Mouse (Mus musculus) forebrain, embryonic 12.5 days (tissue): ENCODE data around the gene Fmo4. TPM values are rescaled to one million over a fixed set of nuclear protein-coding genes. Genes with fewer than 3 reads are reported as not detected.

ENCODE experiments used
- ATAC-seq: fragments of 200-750 bp; cut with Nextera tagmentation; 2 replicates; pipeline ENCODE4 v1.8.0; 2017; ENCODE audit warnings: moderate TSS enrichment; ENCODE audit not compliant: low FRiP score
- H3K27ac ChIP-seq: fragments of 300-500 bp; sonication (generic); 2 replicates; pipeline ENCODE4 v1.5.1; 2016; ENCODE audit warnings: mild to moderate bottlenecking
- H3K27me3 ChIP-seq: fragments of 300-500 bp; sonication (generic); 2 replicates; pipeline ENCODE4 v1.6.1; 2016; ENCODE audit warnings: mild to moderate bottlenecking
- H3K36me3 ChIP-seq: fragments of 300-500 bp; sonication (generic); replicated peaks from 2 replicates; pipeline ENCODE4 v1.6.1; 2016; ENCODE audit warnings: mild to moderate bottlenecking
- H3K4me1 ChIP-seq: fragments of 300-500 bp; sonication (generic); 2 replicates; pipeline ENCODE4 v1.6.1; 2016
- H3K4me2 ChIP-seq: fragments of 300-500 bp; sonication (generic); 2 replicates; pipeline ENCODE4 v1.6.1; 2016; ENCODE audit warnings: mild to moderate bottlenecking, moderate library complexity
- H3K4me3 ChIP-seq: fragments of 300-500 bp; sonication (generic); replicated peaks from 2 replicates; pipeline ENCODE4 v1.5.1; 2016; ENCODE audit warnings: mild to moderate bottlenecking
- H3K9ac ChIP-seq: fragments of 300-500 bp; sonication (generic); 2 replicates; pipeline ENCODE4 v1.6.1; 2016; ENCODE audit warnings: mild to moderate bottlenecking
- H3K9me3 ChIP-seq: fragments of 300-500 bp; sonication (generic); 2 replicates; pipeline ENCODE4 v1.6.1; 2016
- WGBS: fragments of 180-500 bp; shearing (Covaris S2); methylation state at CpG from one replicate; pipeline ENCODE4 v1.1.7; 2016; 5-methylcytosine and 5-hydroxymethylcytosine counted together
- polyA plus RNA-seq: library from polyadenylated mRNA; unstranded; fragments of >200 nt; fragmentation: Nextera tagmentation; extraction: Ambion mirVana; gene quantifications from 2 replicates; pipeline ENCODE4 v1.2.1, GENCODE M21; 2016

Fmo4 gene
- polyA plus RNA-seq, 1 experiment from 2014 or later: 0.23 TPM

GRCm38 (mm10) chr1:162831838-162832573 is 18.2 kb upstream of the Fmo4 start:
- H3K9ac ChIP-seq: no peak overlapping the region
- 2% methylated on average over 5 of the region's 5 CpGs for WGBS
- H3K4me3 ChIP-seq: peak overlapping the region; percentile 0; the same call in 1 of the 2 replicates

GRCm38 (mm10) chr1:162819280-162819679 is 5.5 kb upstream of the Fmo4 start:
- H3K9me3 ChIP-seq: no peaks in the 10 kb centered on the region
- H3K36me3 ChIP-seq: no peaks in the 10 kb centered on the region
- H3K9ac ChIP-seq: no peak overlapping the region
- H3K27me3 ChIP-seq: no peaks in the 10 kb centered on the region
- no peak overlapping the region for H3K4me2 ChIP-seq
- WGBS: 94% methylated on average over 5 of the region's 5 CpGs
- ATAC-seq: no peak
- no peaks in the 10 kb centered on the region for H3K4me1 ChIP-seq
- H3K4me3 ChIP-seq: no peak overlapping the region
- H3K27ac ChIP-seq: no peak overlapping the region

More at GRCm38 (mm10) chr1:162831838-162832573, 18.2 kb upstream of the Fmo4 start:
- Histone ChIP-seq H3K4me1 (peaks cover 17% of the 10 kb centered on the region), H3K27ac (peak overlapping the region; percentile 74), H3K27me3 (peaks cover 31% of the 10 kb centered on the region), H3K4me2 (peak overlapping the region; percentile 40), H3K9me3 (peaks cover 4% of the 10 kb centered on the region; the same call in 1 of the 2 replicates), H3K36me3 (no peaks in the 10 kb centered on the region)
- ATAC-seq: peak; percentile 95

- 78% methylated on average over 10 of the region's 10 CpGs for WGBS
- Histone ChIP-seq H3K4me3 (no peak overlapping the region), H3K36me3 (no peaks in the 10 kb centered on the region), H3K9me3 (no peaks in the 10 kb centered on the region), H3K27ac (no peak overlapping the region), H3K4me1 (no peaks in the 10 kb centered on the region), H3K9ac (no peak overlapping the region), H3K4me2 (no peak overlapping the region), H3K27me3 (no peaks in the 10 kb centered on the region)
- no peak for ATAC-seq
These were observed 1.8 kb upstream of the Fmo4 start for GRCm38 (mm10) chr1:162815381-162816127.

GRCm38 (mm10) chr1:162814932-162815331 is 1.2 kb upstream of the Fmo4 start:
- H3K4me3 ChIP-seq: no peak overlapping the region
- H3K9me3 ChIP-seq: no peaks in the 10 kb centered on the region
- H3K27ac ChIP-seq: no peak overlapping the region
- H3K4me2 ChIP-seq: no peak overlapping the region
- 70% methylated on average over 4 of the region's 4 CpGs for WGBS
- H3K9ac ChIP-seq: no peak overlapping the region
- no peak for ATAC-seq
- no peaks in the 10 kb centered on the region for H3K27me3 ChIP-seq
- no peaks in the 10 kb centered on the region for H3K4me1 ChIP-seq
- no peaks in the 10 kb centered on the region for H3K36me3 ChIP-seq

GRCm38 (mm10) chr1:162813143-162813835 is 483 bp downstream of the Fmo4 start:
- no peak overlapping the region for H3K9ac ChIP-seq
- 0 out of 2 replicates have a peak, but pooled peaks have one; percentile 17 for ATAC-seq
- H3K9me3 ChIP-seq: no peaks in the 10 kb centered on the region
- no peak overlapping the region for H3K27ac ChIP-seq
- H3K27me3 ChIP-seq: no peaks in the 10 kb centered on the region
- no peak overlapping the region for H3K4me3 ChIP-seq
- no peaks in the 10 kb centered on the region for H3K4me1 ChIP-seq
- no peaks in the 10 kb centered on the region for H3K36me3 ChIP-seq
- no peak overlapping the region for H3K4me2 ChIP-seq
- WGBS: 93% methylated on average over 9 of the region's 9 CpGs

GRCm38 (mm10) chr1:162808541-162808940 is 5.2 kb downstream of the Fmo4 start:
- Histone ChIP-seq H3K9ac (no peak overlapping the region), H3K4me2 (no peak overlapping the region), H3K36me3 (no peaks in the 10 kb centered on the region), H3K27me3 (no peaks in the 10 kb centered on the region), H3K4me1 (no peaks in the 10 kb centered on the region), H3K9me3 (no peaks in the 10 kb centered on the region), H3K27ac (no peak overlapping the region), H3K4me3 (no peak overlapping the region)
- 66% methylated on average over 3 of the region's 3 CpGs for WGBS
- ATAC-seq: no peak

- no peak for ATAC-seq
These were observed 6.3 kb downstream of the Fmo4 start for GRCm38 (mm10) chr1:162807441-162807840.

GRCm38 (mm10) chr1:162805011-162805410 is 8.8 kb downstream of the Fmo4 start:
- WGBS: 52% methylated on average over 5 of the region's 5 CpGs
- Histone ChIP-seq H3K4me2 (no peak overlapping the region), H3K4me3 (no peak overlapping the region), H3K36me3 (no peaks in the 10 kb centered on the region), H3K9me3 (no peaks in the 10 kb centered on the region), H3K9ac (no peak overlapping the region), H3K27me3 (no peaks in the 10 kb centered on the region), H3K4me1 (no peaks in the 10 kb centered on the region), H3K27ac (no peak overlapping the region)
- ATAC-seq: no peak

More at GRCm38 (mm10) chr1:162807441-162807840, 6.3 kb downstream of the Fmo4 start:
- H3K4me1 ChIP-seq: no peaks in the 10 kb centered on the region
- H3K4me3 ChIP-seq: no peak overlapping the region
- WGBS: 92% methylated on average over 5 of the region's 5 CpGs
- no peaks in the 10 kb centered on the region for H3K9me3 ChIP-seq
- no peak overlapping the region for H3K27ac ChIP-seq
- no peak overlapping the region for H3K4me2 ChIP-seq
- no peaks in the 10 kb centered on the region for H3K27me3 ChIP-seq
- no peaks in the 10 kb centered on the region for H3K36me3 ChIP-seq
- H3K9ac ChIP-seq: no peak overlapping the region

GRCm38 (mm10) chr1:162796441-162796840 is 17.3 kb downstream of the Fmo4 start:
- Histone ChIP-seq H3K4me1 (no peaks in the 10 kb centered on the region), H3K9ac (no peak overlapping the region), H3K36me3 (no peaks in the 10 kb centered on the region), H3K9me3 (no peaks in the 10 kb centered on the region), H3K4me2 (no peak overlapping the region), H3K4me3 (no peak overlapping the region), H3K27me3 (no peaks in the 10 kb centered on the region), H3K27ac (no peak overlapping the region)
- no peak for ATAC-seq

GRCm38 (mm10) chr1:162792306-162793044 is 21.3 kb downstream of the Fmo4 start:
- Histone ChIP-seq H3K27ac (no peak overlapping the region), H3K36me3 (no peaks in the 10 kb centered on the region), H3K4me1 (no peaks in the 10 kb centered on the region), H3K4me3 (no peak overlapping the region), H3K27me3 (no peaks in the 10 kb centered on the region), H3K4me2 (no peak overlapping the region), H3K9me3 (no peaks in the 10 kb centered on the region), H3K9ac (no peak overlapping the region)
- ATAC-seq: no peak
- WGBS: 50% methylated on average over 7 of the region's 7 CpGs

- no peak for ATAC-seq
- 85% methylated on average over 4 of the region's 4 CpGs for WGBS
These were observed 28.6 kb downstream of the Fmo4 start for GRCm38 (mm10) chr1:162785222-162785621.

More at GRCm38 (mm10) chr1:162785222-162785621, 28.6 kb downstream of the Fmo4 start:
- Histone ChIP-seq H3K4me2 (no peak overlapping the region), H3K27me3 (no peaks in the 10 kb centered on the region), H3K4me1 (no peaks in the 10 kb centered on the region), H3K9me3 (no peaks in the 10 kb centered on the region), H3K36me3 (no peaks in the 10 kb centered on the region), H3K27ac (no peak overlapping the region), H3K9ac (no peak overlapping the region), H3K4me3 (no peak overlapping the region)
